Mouse (Mus musculus) lung, postnatal 14 days (tissue): ENCODE measurements around the gene Ogfod2.
A peak's percentile ranks its signal among the peaks of the same experiment; 100 is the strongest.

Experiments used
- DNase-seq: peaks from one replicate; pipeline ENCODE4 v3.0.0; 2021

Ogfod2 gene

DNA sequence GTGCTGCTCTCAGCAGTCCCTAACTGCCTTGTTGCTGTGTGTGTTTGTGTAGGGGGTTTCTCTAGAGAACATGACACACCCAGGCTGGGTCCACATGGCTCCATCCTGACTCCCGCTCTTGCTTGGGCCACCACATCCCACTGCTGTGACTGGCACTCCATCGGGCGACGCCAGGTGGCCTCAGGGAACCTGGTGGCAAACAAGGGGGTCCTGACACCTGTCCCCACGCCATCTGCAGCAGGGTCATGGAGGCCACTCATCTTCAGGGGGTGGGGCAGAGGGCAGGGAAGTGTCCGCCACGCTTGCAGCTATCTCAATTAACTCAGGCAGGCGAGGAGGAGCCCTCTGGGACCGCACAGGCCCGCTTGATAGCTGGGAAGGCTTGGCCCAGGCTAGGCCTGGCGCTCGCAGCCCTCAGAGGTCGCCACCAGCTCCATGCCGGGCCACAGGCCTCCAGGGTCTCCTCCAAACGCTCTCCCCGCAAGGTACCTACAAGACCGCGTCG lies 17.0 kb upstream of the Ogfod2 start:
- no peak for DNase-seq

DNA sequence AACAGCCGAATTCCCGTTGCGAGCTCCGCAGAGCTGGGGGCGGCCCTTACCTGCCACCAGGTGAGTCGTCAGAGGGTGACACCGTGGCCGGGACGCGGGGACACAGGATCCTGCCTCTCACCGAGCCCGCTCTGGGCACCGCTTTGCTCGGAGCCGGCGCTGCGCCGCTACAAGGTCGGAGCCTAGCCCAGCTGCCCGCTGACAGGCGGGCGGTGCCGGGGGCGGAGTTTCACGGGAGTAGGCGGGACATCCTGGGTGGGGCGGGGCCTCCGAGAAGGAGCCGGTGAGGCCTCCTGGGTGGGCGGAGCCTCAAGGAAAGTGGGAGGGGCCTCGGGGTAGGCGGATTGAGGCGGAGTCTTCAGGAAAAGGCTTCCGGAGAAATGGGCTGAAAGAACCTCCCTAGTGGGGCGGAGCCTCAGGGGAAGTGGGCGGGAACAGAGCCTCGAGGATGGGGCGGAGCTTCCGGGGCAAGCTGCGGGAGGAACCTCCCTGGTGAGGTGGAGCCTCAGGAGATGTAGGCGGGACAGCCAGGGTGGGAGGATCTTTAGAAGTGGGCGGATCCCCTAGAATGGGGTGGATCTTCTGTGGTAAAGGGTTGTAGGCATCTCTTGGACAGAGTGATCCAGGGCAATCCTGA lies 16.4 kb upstream of the Ogfod2 start, which contains the start of gene Abcb9:
Gene Abcb9 (minus strand): TSS at position 203 of the 637 bp plus-strand sequence.
- DNase-seq = peak; percentile 99

DNA sequence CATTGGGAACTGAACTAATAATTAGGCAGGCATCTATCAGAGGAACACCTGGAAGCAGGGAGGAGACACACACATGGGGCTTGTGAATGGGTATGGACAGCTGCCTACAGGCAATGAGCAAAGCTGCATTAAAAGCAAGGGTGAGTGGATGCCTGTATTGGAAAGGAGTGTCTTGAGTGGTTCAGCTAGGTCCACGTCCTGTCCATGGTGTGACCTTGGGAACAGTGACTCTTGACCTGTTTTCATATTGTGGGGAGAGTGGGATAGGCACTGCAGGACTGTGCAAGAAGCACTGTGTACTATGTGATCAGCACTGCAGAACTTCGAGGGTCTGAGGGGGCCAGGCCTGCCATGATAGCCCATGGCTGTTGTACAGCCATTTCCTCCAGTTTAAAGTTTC lies 13.2 kb upstream of the Ogfod2 start:
- DNase-seq = no peak

DNA sequence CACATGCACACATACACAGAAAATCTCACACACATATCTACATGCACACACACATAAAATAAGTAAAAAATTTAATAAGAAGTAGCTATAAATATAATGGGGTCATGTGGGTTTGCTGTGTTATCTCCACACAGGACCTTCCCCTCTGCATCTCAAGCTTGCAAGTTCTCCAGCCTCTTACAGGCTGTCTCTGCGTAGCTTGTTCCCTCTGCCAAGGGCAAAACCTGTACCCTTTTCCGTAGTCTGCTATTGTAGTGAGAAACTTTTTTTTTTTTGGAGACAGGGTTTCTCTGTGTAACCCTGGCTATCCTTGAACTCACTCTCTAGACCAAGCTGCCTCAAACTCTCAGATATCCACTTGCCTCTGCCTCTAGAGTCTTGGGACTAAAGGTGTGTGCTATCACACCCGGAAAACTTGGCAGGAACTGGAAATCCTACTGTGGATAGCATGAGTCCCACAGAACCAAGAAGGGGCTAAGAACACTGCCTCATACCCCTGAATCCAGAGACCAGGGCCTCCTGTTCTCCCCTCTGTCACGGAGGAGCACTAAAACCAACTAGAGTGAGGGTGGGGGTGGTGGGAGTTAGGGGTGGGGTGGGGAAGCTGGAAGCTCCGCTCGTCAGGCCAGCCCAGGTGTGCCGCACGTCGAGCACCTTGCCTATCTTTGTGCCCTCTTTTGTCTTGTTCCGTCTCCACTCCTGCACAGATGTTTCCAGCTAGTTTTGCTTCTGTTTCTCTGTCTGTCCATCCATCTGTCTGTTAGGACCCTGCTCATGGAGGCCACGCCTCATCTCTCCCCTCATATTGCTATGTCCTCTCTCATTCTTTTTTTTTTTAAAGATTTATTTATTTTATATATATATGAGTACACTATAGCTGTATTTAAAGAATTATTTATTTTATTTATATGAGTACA lies 11.7 kb upstream of the Ogfod2 start:
- no peak for DNase-seq

DNA sequence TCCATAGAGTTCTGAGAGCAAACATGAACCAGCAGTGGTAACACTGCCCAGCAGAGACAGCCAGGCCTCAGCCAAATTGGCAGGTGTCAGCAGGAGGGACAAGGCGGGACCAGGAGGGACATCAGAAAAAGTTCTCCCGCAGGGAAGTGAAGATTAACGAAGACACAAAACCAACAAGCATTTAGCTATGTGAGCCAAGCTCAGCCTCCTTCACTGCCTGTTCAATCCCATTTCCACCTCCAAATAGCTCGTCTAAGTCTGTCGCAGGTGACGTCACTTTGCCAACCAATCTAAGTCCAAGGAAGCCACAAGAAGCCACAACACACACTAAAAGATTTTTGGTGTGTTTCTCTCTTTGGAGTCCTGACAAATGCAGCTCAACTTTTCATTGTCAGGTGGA lies 9.8 kb upstream of the Ogfod2 start:
- DNase-seq = no peak

DNA sequence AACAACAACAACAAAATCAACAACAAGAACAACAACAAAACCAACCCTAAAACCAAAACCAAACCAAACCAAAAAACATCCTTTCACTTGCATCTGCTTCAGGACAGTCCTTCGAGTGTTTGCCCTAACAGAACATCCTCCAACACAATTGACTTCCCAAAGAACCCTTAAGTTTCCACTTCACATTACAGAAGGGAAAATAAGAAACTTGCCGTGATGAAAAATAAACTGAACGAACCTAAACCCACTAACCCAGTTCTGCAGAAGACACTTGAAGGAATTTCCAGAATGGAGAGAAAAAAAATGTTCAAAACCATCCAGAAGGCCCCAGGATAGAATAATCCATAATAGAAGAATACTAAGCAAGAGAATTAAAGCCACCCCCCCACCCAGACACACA lies 9.1 kb upstream of the Ogfod2 start:
- DNase-seq = no peak

DNA sequence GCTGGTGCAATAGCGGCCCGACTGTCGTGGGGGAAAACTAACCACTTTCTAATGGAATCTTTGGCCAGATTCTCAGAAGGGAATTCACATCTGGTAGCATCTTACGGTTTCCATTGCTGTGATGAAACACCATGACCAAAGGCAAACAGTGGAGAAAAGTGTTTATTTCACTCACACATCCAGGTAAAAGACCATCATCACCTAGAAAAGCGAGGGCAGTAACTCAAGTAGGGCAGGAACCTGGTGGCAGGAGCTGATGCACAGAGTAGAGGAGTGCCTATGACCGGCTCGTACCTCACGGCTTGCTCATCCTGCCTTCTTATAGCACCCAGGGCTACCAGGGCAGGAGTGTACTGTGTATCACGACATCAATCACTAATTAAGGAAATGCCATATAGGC lies 8.5 kb upstream of the Ogfod2 start:
- DNase-seq = no peak

DNA sequence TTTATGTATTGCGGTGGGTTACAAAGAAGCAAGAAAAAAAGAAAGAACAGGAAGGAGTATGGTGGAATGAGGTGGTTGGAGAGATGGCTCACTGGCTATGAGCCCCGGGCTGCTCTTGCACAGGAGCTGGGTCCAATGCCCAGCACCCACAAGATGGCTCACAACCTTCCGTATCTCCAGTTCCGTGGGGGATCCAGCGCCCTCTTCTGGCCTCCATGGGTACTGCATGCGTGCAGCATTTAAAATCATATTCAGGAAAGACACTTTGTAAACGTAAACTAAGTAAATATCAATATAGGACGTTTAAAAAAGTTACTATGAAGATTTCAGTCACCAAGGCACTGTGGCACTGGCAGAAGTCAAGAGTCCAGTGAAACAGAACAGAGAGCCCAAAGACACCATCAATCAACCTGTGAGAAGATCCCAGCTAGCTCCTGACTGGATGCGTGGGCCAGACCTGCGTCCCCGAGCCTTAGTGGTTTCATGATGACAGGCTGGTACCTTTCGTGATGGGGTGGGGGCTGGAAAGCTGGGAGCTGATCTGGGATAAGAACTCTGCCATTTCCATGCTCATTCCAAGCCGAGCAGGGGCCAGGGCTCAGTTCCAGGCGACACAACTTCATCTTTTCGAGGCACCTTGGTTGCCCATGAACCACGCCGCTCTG lies 888 bp upstream of the Ogfod2 start:
- DNase-seq = peak; percentile 61

DNA sequence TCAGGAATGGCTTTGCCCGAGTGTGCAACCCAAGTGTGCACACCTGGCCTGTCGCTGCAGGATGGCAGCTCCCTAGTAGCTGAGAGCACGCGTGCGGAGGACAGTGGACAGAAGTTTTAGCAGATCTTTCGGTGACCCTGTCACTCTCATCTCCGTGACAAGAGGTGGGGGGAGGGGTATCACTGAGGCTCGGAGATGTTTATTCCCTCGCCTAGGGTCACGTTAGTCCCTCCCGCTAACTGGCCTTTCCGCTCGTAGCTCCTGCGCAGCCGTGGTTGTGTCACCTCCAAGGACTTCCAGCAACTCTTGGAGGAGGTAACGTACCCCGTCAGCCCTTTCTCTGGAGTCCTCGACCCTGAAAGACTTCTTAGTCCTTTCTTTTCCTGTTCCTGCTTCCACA lies 434 bp downstream of the Ogfod2 start:
- DNase-seq = no peak

DNA sequence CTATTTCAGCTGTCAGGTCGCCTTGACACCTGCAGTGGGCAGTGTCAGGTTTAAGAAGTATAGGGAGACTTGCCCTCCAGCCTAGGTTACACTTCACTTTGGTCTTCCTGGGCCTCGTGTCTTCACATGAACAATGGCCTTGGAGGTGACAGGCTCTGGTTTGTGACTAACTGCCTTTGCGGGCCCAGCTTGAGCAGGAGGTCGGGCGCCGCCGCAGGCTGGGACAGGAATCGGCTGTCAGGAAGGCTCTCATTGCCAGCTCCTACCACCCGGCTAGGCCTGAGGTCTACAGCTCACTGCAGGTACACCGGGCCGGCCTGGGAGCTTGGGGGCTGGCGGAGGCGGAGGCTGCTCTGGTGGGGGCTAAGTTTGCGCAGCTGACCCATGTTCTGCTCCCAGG lies 933 bp downstream of the Ogfod2 start:
- peak; percentile 51 for DNase-seq

DNA sequence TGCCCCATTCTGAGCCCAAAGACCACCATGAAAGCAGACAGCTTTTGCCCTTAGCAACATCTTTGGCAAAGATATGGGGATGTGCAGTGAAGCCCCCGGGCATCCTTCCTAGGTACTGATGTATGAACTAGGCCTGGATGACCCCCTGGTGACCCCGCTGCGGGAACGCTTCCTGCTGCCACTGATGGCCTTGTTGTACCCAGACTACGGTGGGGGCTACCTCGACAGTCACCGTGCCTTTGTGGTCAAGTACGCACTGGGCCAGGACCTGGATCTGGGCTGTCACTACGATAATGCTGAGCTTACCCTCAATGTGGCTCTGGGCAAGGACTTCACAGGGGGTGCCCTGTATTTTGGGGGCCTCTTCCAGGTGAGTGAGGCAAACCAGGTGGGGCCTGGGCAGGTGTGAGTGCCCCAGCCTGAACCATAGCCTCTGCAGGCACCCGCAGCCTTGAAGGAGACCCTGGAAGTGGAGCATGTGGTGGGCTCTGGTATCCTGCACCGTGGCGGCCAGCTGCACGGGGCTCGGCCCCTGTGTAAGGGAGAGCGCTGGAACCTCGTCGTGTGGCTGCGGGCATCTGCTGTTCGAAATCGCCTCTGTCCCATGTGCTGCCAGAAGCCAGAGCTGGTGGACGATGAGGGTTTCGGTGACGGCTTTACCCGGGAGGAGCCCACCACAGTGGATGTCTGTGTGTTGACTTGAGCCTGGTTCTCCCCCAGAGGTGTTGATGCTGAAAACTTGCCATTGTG lies 2.4 kb downstream of the Ogfod2 start:
- no peak for DNase-seq

DNA sequence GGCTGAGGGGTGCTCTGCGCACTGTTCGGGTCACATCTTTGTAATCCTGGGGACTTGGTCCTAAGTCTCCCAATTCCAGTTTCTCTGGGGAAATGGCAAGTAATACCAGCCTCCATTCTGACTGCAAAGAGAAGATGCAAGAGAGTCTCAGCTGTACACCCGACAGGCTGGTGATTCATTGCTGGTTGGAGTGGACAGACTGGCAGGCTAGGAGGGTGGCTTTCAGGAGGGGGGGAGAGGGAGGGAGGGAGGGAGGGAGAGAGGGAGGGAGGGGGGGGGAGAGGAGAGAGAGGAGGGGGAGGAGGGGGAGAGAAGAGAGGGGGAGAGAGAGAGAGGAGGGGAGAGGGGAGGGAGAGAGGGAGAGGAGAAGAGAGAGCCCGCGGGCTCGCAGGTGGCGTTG lies 3.4 kb downstream of the Ogfod2 start:
- DNase-seq = no peak

DNA sequence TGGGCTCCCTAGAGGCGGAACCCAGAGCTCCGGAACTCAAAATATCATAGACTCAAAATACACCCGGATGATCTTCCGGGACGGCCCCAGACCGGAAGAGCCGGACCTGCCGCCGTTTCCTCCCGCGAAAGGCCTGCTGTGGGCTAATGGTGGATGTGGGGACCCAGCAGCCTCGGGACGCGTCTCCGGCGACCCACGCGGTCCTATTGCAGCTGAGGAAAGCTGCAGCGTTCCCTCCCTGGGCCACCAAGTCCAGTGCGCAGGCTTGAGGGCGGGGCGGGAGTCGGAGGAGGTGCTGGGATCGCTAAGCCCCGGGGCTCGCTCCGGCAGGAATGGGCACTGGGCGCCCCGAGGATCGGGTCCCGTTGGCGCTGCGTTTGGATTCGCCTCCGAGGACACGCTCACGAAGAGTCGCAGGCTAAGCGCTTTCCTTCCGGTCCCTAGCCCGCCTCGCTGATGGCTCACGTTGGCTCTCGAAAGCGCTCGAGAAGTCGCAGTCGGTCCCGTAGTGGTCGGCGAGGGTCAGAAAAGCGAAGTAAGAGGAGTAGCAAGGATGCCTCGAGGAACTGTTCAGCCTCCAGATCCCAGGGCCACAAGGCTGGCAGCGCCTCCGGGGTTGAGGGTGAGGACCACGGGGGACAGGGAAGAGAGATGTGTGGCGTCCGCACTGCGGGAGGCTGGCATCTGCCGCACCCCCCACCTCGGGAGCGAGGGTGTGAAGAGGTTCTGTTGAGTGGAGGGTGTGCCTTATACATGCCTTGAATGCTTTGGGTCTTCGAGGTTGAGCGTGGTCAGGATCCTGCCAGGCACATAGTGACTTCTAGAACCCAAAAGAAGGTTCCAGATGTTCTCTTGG lies 4.1 kb downstream of the Ogfod2 start, which contains the start of gene Arl6ip4:
Gene Arl6ip4 (plus strand): TSS at position 100 of the 856 bp plus-strand sequence.
- DNase-seq = peak; percentile 84

DNA sequence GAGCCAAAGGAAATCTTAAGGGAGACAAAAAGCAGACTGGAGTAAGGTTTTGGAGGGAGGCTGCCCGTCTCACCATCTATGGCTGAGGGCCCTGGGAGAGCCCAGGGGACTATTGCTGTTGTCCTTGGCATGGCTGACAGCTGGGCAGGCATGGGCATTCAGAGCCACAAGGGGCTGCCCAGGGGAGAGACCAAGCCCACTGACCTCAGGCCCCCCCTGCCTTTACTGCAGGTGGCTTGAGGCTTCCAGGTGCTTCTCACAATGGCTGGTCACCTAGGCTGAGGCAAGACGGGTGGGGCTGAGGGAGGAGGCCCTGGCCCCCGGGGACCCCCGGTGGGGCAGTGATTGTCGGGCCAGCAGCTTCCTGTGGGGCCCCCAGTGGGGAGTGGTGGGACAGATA lies 7.1 kb downstream of the Ogfod2 start:
- no peak for DNase-seq

DNA sequence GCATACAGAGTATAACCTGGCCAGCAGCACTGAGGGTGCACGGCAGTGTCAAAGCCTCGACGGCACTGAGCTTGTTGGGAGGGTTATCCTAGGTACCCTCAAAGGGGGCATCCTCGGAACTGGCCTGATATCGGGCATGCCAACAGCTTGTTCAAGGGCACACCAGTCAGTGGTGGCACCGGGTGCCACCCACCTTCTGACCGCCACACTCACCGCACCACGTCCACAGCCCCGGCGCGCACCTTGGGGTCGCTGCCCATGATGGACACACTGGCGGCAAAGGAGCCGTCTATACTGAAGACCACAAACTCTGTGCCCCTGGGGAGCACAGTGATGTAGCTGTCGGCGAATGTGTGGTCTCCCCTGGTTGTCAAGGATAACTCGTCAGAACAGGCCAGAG lies 10.3 kb downstream of the Ogfod2 start:
- DNase-seq = no peak

DNA sequence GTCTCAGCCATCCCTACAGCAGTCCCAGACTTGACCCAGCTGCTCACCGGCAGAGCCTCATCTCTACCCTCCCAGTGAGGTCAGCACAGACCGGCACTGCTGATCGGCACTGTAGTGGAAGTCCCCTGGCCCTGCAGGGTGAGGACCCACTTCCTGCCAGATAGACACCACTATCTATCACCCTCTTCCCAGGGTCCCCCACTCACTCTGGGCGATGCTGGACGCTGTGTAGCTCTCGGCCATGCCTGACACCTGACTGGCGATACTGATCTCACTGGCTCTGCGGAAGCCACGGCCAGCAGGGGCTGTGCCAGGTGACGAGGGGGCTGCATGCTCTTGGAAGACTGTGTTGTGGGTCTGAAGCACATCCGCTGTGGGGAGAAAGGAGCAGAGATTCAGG lies 13.0 kb downstream of the Ogfod2 start:
- no peak for DNase-seq

DNA sequence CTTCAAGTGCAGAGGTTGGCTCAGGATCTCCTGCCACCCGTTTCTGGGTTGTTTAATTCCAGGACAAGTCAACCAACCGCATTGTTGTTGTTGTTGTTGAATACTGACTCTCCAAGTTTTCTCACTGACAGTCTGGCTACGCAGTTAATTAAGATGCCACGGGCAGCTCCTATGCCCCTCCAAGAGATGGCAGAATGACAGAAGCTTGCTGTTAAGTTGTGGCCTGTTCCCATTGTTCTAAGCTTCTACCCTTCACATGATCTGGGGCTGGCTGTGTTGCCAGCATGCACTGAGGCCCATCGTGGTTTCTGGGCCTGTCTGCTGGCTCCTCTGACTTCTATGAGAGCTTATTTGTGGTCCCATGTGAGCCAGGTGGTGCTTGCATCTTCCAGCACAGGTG lies 22.2 kb downstream of the Ogfod2 start:
- DNase-seq = no peak

DNA sequence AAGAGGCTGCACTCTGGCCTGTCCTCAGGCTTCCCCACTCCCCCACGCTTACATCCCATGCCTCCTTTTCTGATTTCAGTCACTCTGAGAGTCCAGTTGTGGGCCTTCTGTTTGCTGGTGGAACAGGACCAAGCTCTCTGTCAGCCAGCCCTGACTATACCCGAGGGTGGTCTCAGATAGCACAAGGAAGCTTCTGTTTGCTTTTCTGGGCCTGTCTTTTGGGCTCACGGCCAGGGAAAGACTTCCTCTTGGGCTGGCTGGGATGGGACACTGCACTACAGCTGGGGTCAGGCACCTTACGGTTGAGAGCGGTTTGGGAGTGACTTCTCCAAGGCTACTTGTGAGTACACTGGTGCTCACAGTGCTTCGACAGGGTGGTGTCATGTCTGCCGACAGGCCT lies 26.0 kb downstream of the Ogfod2 start:
- DNase-seq = peak; percentile 40

DNA sequence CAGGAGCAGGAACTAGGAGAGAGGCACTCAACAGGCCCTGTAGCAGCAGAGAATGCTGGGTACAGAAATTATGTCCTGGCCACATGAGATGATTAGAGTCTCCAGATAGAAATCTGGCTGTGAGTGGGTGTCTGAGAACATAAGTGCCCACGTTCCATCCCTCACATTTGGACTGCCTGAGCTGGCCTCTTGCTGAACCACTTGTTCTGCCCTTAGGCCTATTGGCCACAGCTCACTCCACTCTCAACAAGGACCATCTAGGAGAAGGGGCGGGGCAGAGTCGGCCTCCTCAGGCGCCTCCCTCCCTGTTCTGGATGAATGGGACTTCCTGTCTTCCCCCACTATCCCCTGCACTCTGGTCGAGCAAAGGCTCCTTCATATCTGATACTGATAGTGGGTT lies 36.9 kb downstream of the Ogfod2 start:
- DNase-seq = peak; percentile 66

DNA sequence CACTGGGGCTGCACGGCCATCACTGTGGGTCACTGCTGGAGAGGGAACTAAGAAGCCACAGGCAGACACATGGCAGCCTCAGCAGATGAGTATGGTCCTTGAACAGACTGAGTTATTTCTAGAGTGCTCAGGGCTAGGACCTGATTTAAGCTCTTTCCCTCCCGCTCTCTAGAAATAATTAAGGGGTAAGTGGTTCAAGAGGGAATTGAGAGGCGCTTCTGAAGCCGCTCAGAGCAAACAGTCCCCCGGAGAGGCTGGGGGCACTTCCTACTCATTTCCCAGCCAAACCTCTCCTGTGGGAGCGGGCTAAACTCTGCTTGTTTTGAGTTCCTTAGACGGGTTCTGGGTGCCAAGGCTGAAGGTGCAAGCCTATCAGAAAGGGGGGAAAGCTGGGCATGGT lies 38.8 kb downstream of the Ogfod2 start:
- no peak for DNase-seq

DNA sequence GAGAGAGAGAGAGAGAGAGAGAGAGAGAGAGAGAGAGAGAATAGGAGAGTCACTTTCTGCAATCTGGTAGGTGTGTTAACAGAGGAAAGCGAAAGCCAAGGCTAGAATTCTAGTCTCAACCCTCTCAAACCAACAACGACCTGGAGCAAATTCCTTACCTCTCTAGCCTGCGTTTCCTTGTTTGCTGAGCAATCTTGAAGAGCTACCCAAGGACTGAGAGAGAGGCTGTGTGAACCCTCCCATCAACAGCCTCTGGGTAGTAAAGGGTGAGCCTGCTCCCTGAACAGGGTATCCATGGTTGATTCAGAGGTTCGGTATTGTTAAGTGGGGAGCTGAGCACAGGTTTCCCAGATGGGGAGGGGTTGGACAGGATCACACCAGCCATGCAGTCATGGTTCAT lies 40.6 kb downstream of the Ogfod2 start:
- no peak for DNase-seq

DNA sequence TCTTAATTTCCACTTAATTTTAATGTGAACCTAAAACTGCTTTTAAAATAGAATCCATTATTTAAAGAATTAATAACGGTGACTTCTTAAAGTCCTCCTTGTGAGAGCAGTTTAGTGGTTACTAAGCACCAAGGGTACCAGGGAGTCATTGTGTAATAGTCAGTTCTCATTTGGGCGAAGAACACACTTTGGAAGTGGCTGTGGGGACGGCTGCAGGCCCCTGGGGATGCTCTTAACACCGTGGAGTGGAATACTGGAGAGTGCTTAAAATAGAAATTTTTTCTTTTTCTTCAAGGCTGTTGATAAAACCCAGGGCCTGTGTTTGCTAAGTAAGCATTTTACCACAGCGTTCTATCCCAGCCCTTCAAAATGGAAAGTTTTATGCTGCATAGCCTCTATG lies 43.8 kb downstream of the Ogfod2 start:
- DNase-seq = no peak
